Mouse (Mus musculus) CD4-positive, CD25-positive, alpha-beta regulatory T cell, adult 4 months (primary cell): ENCODE measurements around the gene Otulin. TPM values are rescaled to one million over a fixed set of nuclear protein-coding genes. Genes with fewer than 3 reads are reported as not detected.
A peak's percentile ranks its signal among the peaks of the same experiment; 100 is the strongest.

Experiments used
- ATAC-seq: one replicate; pipeline ENCODE4 v1.8.0; 2017
- polyA plus RNA-seq, 2 experiments: library from polyadenylated mRNA; unstranded; fragments of 100-300 nt; shearing (Covaris generic); gene quantifications; one replicate each; pipeline ENCODE4 v1.2.1; 2017

Gene Otulin
- polyA plus RNA-seq, 2 experiments from 2014 or later = 10.7 to 10.8 TPM

GRCm38 (mm10) chr15:27657866-27658265 lies 27.4 kb upstream of the Otulin start:
- ATAC-seq = no peak

GRCm38 (mm10) chr15:27656626-27657025 lies 26.1 kb upstream of the Otulin start:
- ATAC-seq = no peak

GRCm38 (mm10) chr15:27655015-27655414 lies 24.5 kb upstream of the Otulin start:
- no peak for ATAC-seq

GRCm38 (mm10) chr15:27647686-27648085 lies 17.2 kb upstream of the Otulin start:
- peak; percentile 60 for ATAC-seq

GRCm38 (mm10) chr15:27646665-27647064 lies 16.2 kb upstream of the Otulin start:
- no peak for ATAC-seq

GRCm38 (mm10) chr15:27645250-27645649 lies 14.8 kb upstream of the Otulin start:
- no peak for ATAC-seq

- ATAC-seq = peak; percentile 30
These were observed 12.4 kb upstream of the Otulin start for GRCm38 (mm10) chr15:27642895-27643294.

GRCm38 (mm10) chr15:27641171-27641570 lies 10.7 kb upstream of the Otulin start:
- ATAC-seq = peak; percentile 97

- no peak for ATAC-seq
These were observed 3.7 kb upstream of the Otulin start for GRCm38 (mm10) chr15:27633941-27634900.

- no peak for ATAC-seq
These were observed 493 bp downstream of the Otulin start for GRCm38 (mm10) chr15:27629800-27630600.

GRCm38 (mm10) chr15:27629046-27629445 lies 1.4 kb downstream of the Otulin start:
- no peak for ATAC-seq

GRCm38 (mm10) chr15:27627794-27628193 lies 2.7 kb downstream of the Otulin start:
- peak; percentile 69 for ATAC-seq

GRCm38 (mm10) chr15:27626314-27626713 lies 4.2 kb downstream of the Otulin start:
- ATAC-seq = no peak

GRCm38 (mm10) chr15:27625890-27626255 lies 4.6 kb downstream of the Otulin start:
- ATAC-seq = no peak

GRCm38 (mm10) chr15:27625014-27625889 lies 5.2 kb downstream of the Otulin start:
- peak; percentile 21 for ATAC-seq

GRCm38 (mm10) chr15:27623286-27623685 lies 7.2 kb downstream of the Otulin start:
- no peak for ATAC-seq

- no peak for ATAC-seq
These were observed 9.9 kb downstream of the Otulin start for GRCm38 (mm10) chr15:27620475-27621185.

- no peak for ATAC-seq
These were observed 10.8 kb downstream of the Otulin start for GRCm38 (mm10) chr15:27619683-27620082.

GRCm38 (mm10) chr15:27618778-27619533 lies 11.5 kb downstream of the Otulin start:
- no peak for ATAC-seq

- no peak for ATAC-seq
These were observed 13.3 kb downstream of the Otulin start for GRCm38 (mm10) chr15:27617227-27617626.

GRCm38 (mm10) chr15:27616159-27616558 lies 14.3 kb downstream of the Otulin start:
- ATAC-seq = no peak
